Mouse (Mus musculus) fibroblast of lung, adult 2 months (primary cell): ENCODE data around the gene Wfs1.

ENCODE experiments used
- DNase-seq: peaks from one replicate; pipeline ENCODE4 v3.0.0-alpha.2; 2011; ENCODE audit warnings: low read depth

Gene Wfs1

DNA sequence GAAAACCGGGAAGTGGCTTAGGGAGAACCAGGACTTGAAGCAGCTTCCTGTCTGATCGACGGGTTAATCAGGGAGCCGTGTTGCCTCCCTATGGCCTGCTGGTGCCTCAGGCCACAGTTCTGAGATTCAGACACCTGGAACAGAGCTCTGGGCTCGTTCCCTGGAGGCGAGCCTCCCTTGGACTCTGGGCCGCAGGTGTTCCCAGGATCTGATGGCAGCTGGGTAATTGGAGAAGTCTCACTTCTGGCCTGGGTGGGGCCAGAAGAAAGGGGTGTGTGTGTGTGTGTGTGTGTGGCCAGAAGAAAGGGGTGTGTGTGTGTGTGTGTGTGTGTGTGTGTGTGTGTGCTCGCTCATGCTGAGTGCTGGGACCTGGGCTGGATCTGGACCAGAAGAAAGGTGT, 55.6 kb downstream of the Wfs1 start:
- DNase-seq, result no peak

DNA sequence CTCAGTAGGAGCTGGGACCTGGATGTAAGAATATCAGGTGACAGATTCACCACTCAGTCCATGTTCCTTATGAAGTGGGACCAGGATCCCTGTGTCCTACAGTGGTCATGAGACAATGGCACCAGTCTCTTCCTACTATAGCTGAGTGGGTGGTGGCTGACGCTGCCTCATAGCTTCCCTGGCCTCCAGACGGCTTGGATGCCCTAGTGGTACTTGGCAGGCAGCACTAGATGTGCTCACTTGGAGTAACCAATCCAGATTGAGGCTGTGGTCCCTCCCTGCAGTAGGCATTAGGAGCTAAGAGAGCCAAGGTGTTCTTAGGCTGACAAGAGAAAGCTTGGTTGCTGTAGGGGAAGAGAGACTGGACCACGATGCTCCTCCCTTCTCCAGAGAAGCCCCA, 59.6 kb downstream of the Wfs1 start:
- no peak for DNase-seq

DNA sequence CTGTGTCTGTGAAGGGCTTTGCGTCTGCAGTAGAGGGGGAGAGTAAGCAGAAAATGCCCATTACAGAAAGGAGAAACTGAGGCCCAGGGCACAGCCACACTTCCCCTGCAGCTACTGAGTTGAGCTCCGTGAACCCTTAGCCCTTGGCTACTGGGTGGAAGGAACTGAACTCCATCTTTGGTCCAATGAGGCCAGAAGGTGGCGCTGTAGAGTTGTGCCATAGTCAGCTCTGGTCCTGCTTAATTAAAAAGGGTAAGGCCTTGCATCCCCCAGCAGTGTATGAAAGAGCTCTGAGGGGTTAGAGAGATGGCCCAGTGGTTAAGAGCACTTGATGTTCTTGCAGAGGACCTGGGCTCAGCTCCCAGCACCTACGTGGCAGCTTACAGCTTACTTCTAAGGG, 60.3 kb downstream of the Wfs1 start:
- DNase-seq, result no peak

DNA sequence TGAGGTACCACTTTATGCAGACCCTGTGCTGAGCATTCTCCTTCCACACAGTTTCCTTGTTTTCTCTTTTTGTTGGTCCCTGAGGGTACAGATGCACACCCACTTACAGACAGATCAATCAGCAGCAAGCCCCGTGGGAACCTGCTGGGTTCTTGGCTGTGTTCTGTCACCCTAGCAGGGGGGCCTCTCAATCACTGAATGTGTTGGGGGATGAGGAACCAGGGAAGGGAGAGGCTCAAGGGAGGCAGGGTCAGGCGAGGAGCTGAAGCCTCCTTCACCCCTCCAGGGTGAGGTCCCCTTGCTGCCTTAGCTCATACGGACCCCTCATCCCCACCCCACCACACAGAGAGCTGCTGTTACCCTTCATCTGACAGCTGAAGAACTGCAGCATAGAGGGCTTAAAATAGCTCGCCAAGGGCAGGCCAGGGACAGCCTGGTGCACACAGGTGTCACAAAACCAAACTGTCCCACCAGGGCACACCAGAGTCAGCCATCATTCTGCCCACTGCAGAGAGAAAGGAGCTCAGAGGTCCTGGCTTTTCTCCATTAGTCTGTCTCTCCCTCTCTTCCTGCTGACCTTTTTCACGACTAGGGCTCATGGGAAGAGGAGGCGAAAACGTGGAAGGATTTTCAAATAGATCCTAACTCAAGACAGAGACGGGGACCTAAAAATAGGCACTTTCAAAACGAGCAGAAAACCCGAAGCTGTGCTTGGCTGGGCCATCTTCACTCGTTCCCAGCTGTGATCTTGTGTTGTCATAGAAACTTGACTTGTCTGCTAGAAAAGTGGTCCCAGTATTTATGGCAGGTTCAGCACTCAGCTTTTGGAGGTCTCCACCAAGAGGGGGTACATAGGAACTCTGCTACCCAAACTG, 64.9 kb downstream of the Wfs1 start:
- DNase-seq, result no peak

DNA sequence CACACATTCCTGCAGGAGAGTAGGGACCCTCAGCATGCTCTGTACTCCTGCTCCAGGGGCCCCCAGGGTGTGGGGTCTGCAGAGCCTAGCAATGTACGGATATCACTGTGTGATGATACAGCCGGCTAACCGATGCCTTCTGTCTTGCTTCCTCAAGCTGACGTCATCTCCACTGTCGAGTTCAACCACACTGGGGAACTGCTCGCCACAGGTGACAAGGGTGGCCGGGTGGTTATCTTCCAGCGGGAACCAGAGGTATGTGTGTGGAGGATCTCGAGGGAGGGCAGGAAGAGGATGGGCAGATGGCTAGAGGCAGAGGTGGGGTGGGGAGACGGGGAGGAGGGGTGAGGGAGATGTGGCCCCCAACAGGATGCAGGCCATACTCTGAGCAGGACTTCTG, 66.2 kb downstream of the Wfs1 start:
- no peak for DNase-seq

DNA sequence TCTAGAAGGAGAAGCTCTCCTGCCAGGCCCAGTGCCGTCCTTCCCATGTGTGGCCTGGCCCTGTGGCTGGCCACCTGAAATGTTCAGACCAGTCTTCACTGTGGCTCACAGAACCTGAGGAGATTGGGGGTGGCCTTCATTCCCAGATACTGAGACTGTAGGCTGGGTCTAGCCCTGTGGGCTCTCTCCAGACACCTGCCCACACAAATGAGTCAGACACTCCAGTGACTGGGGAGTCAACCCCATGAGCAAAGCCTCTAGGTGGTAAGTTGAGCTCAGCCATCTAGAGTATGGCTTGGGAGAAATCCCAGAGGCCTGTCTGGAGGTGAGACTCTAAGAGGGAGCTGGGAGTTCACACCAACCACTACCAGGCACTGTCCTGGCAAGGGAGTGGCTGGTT, 67.1 kb downstream of the Wfs1 start:
- DNase-seq, result no peak

DNA sequence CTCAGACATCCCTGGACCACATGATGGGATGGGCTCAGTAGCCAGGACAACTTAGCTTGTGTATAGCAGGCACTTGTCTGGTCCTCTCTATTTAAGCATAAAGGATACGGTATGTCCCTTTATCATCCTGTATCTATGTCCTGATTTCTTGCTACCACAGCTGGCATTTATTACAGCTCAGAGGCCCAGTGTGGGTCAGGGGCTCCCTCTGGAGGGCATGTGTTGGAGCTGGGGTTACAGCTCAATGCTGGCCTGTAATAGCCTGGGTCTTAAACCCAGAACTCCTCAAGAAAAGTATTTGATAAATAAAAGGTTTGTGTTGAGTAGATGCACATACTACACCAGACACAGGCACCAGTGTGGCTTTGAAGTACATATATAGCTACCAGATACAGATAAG, 68.9 kb downstream of the Wfs1 start:
- peak; percentile 6 for DNase-seq

DNA sequence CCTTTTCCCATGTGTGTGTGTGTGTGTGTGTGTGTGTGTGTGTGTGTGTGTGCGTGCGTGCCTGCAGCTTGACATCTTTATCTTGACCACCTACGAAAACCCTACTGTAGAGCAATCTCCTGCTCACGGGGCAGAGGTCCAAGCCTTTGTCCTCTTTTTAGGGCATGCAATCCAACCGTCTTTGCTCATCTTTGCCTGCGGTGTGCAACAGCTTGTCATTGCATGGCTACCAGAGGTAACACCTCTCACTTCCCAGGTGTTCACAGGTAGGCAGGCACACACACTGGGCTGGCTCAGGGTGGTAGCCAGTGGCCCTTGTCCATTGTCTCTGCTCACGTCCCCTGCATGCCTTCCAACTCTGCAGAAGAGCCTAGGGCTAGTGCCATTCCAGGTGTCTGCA, 71.0 kb downstream of the Wfs1 start:
- no peak for DNase-seq

DNA sequence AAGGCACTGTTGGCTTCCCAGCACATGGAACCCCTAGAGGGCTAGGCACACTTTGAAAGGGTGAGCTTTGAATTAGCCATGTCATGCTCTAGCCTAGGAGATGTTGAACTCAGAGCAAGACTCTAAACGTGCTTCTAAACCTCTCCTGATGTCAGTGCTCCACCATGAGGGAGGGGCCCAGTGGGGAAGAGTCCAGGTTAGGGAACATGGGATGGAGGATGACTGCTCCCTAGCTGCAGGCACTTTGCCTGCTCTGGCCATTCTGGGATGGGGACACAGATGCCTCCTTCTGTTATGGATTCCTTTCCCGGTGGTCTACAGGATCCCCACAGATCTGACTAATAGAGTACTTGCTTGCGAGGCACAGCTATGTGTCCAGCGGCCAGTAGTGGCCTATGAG, 71.8 kb downstream of the Wfs1 start:
- DNase-seq, result no peak

DNA sequence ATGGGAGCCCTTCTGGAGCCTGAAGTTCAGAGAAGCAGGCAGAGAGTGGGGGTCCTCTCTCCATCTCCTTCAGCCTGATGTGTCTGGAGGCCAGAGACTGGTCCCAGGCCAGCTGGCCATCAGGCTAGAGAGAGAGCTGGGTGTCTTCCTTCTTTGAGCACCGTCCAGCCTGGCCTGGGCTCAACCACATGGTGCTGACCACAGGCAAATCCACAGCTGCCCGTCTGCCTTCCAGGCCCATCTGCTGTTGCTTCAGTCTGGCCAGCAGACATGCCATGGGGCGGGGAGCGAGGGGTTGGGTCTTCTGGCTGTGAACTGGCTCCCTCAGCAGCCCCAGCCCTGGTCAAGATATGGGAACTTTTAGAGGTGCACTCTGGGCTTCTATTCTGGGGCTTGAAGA, 72.4 kb downstream of the Wfs1 start:
- no peak for DNase-seq
